10 mouse cellular contexts compared by ENCODE assay signal in genomic region chr11:69134622-69134968, GRCm38 (mm10). TPM values are rescaled to one million over a fixed set of nuclear protein-coding genes. Genes with fewer than 3 reads are reported as not detected.
DNase-seq lines count a peak whose midpoint lies in the region; ATAC-seq and TF ChIP-seq lines count a peak whose summit lies in the region.
"Had no signal": no experiment of that assay in that cellular context is flagged by ENCODE, and none has a peak within 500 bp of the region (broad histone marks: within the 10 kb centered on the region; RNA-seq: fewer than 3 reads in every experiment).

No protein-coding gene starts in this region.

- TF ChIP-seq POLR2A in testis, adult 2 months (IDR thresholded peaks at IDR 0.05; ENCODE audit: control insufficient read depth, low read depth, low read length) = no peak

- no peak overlapping the region; the same call in 1 of the 2 replicates for H3K9ac ChIP-seq in liver, embryonic 14.5 days (replicated peaks)

- DNase-seq in heart, embryonic 10.5 days (ENCODE audit: low spot score) = no peak
- no peak for DNase-seq in heart, postnatal 25 days (ENCODE audit: low spot score)
- no peak for DNase-seq in testis, postnatal 10 days (ENCODE audit: low spot score)
- DNase-seq in liver, embryonic 14.5 days (ENCODE audit: low read depth in 3 of 3, low spot score in 3 of 3) = no peak
- DNase-seq in T-cell, adult 2 months (ENCODE audit: low spot score) = no peak
- no peak for DNase-seq in frontal cortex, postnatal 14 days (ENCODE audit: low spot score in 2 of 2)

- no peak for TF ChIP-seq CTCF in testis, adult 2 months (IDR thresholded peaks at IDR 0.05; ENCODE audit: control insufficient read depth, insufficient read depth, insufficient replicate concordance, low read depth, low read length)
- TF ChIP-seq CTCF in liver, embryonic 14.5 days (IDR thresholded peaks at IDR 0.05; ENCODE audit: low read depth) = no peak

- H3K36me3 ChIP-seq in heart, embryonic 10.5 days = no peaks in the 10 kb centered on the region
- H3K36me3 ChIP-seq in testis, adult 2 months (ENCODE audit: control insufficient read depth, insufficient read depth, low read length) = no peaks in the 10 kb centered on the region
- no peaks in the 10 kb centered on the region for H3K36me3 ChIP-seq in liver, embryonic 14.5 days (replicated peaks; ENCODE audit: control insufficient read depth, insufficient read depth, low read depth)

- no peaks in the 10 kb centered on the region for H3K9me3 ChIP-seq in heart, embryonic 10.5 days
- no peaks in the 10 kb centered on the region for H3K9me3 ChIP-seq in liver, embryonic 14.5 days (ENCODE audit: control insufficient read depth, low read length)

- peak overlapping the region; percentile 64 for H3K4me3 ChIP-seq in heart, embryonic 10.5 days
- H3K4me3 ChIP-seq in testis, adult 2 months (ENCODE audit: control insufficient read depth, low read depth, low read length) = peak overlapping the region; percentile 42
- peak overlapping the region in 1 of 2 experiments; percentile 41; a peak in 1 of 4 replicates for H3K4me3 ChIP-seq in liver, embryonic 14.5 days (ENCODE audit: insufficient read depth in 1 of 2, low read depth in 2 of 2, low read length in 2 of 2)
- H3K4me3 ChIP-seq: myocyte had no signal

- intact Hi-C loops in heart, postnatal 25 days (cut with DNase I) = no loop called here

- H3K4me2 ChIP-seq in liver, embryonic 14.5 days (ENCODE audit: low read depth) = peak overlapping the region; percentile 68

- WGBS in heart, embryonic 10.5 days = 35% methylated on average over 8 of the region's 8 CpGs
- 49% methylated on average over 8 of the region's 8 CpGs for WGBS in liver, embryonic 14.5 days (ENCODE audit: insufficient replicate concordance)

- H3K4me1 ChIP-seq in heart, embryonic 10.5 days = peaks cover 13% of the 10 kb centered on the region
- peaks cover 8% of the 10 kb centered on the region for H3K4me1 ChIP-seq in testis, adult 2 months (ENCODE audit: control insufficient read depth, insufficient read depth, low read length)
- peaks cover 0 to 2% of the 10 kb centered on the region in 2 experiments; a peak in 2 of 4 replicates for H3K4me1 ChIP-seq in liver, embryonic 14.5 days (replicated peaks; ENCODE audit: control insufficient read depth in 2 of 2, insufficient read depth in 2 of 2, low read length in 1 of 2)

- no peak for ATAC-seq in liver, embryonic 14.5 days (ENCODE audit: insufficient read depth)
- no peak for ATAC-seq in megakaryocyte progenitor cell, adult 5-6 weeks (replicated peaks; ENCODE audit: poor library complexity)

- no peak for TF ChIP-seq EP300 in liver, embryonic 14.5 days (IDR thresholded peaks at IDR 0.05; ENCODE audit: low read depth)

- H3K27me3 ChIP-seq in heart, embryonic 10.5 days (ENCODE audit: insufficient read depth, poor library complexity, severe bottlenecking) = peaks cover 32% of the 10 kb centered on the region
- no peaks in the 10 kb centered on the region for H3K27me3 ChIP-seq in testis, adult 2 months (ENCODE audit: control insufficient read depth, insufficient read depth, low read length)
- H3K27me3 ChIP-seq in liver, embryonic 14.5 days (ENCODE audit: control insufficient read depth, insufficient read depth, low read length) = no peaks in the 10 kb centered on the region

- H3K27ac ChIP-seq in heart, embryonic 10.5 days = peak overlapping the region; percentile 57; the same call in 1 of the 2 replicates
- H3K27ac ChIP-seq in testis, adult 2 months (ENCODE audit: control insufficient read depth, insufficient read depth, low read depth, low read length) = no peak overlapping the region
- H3K27ac ChIP-seq in liver, embryonic 14.5 days = no peak overlapping the region

RNA-seq across cellular contexts. Expression of gene Aloxe3, which starts 8.9 kb away (rescaled TPM):
- polyA plus RNA-seq in heart, embryonic 10.5 days (2016; fragmentation: Nextera tagmentation; extraction: Ambion mirVana) = 0.16 and 0.25 TPM in 2 replicates
- not detected for total RNA-seq in heart, postnatal 25 days (2021)
- 6.1 and 7.0 TPM in 2 replicates for polyA plus RNA-seq in testis, adult 2 months (2012; rRNA removed)
- polyA plus RNA-seq in liver, embryonic 14.5 days (2012; rRNA removed) = 0.05 and 0.38 TPM in 2 replicates
- polyA plus RNA-seq in liver, embryonic 14.5 days (2014; fragmentation: Nextera tagmentation; extraction: Ambion mirVana) = 0.15 TPM in 1 of 2 replicates, not detected in the other
- not detected in 2 replicates for total RNA-seq in megakaryocyte progenitor cell, adult 5-6 weeks (2015)
- not detected in 2 replicates for total RNA-seq in megakaryocyte progenitor cell, adult 5-6 weeks (2017)
- total RNA-seq: gastrocnemius, postnatal 25 days had no signal

RNA-seq across cellular contexts. Expression of gene 9130213A22Rik, which starts 12.2 kb away (rescaled TPM):
- polyA plus RNA-seq in heart, embryonic 10.5 days (2016; fragmentation: Nextera tagmentation; extraction: Ambion mirVana) = 0.16 and 0.17 TPM in 2 replicates
- under 1 TPM in 1 of 2 experiments, not detected in 1; 0.21 TPM for total RNA-seq in heart, postnatal 25 days (2021)
- 0.24 and 0.28 TPM in 2 replicates for polyA plus RNA-seq in testis, adult 2 months (2012; rRNA removed)
- polyA plus RNA-seq in liver, embryonic 14.5 days (2012; rRNA removed) = 0.05 and 0.08 TPM in 2 replicates
- not detected in 2 replicates for polyA plus RNA-seq in liver, embryonic 14.5 days (2014; fragmentation: Nextera tagmentation; extraction: Ambion mirVana)
- total RNA-seq in megakaryocyte progenitor cell, adult 5-6 weeks (2015) = not detected in 2 replicates
- not detected in 2 replicates for total RNA-seq in megakaryocyte progenitor cell, adult 5-6 weeks (2017)

RNA-seq across cellular contexts. Expression of gene Hes7, which starts 14.4 kb away (rescaled TPM):
- 0.60 and 0.63 TPM in 2 replicates for polyA plus RNA-seq in heart, embryonic 10.5 days (2016; fragmentation: Nextera tagmentation; extraction: Ambion mirVana)
- total RNA-seq in heart, postnatal 25 days (2021) = under 1 TPM in 1 of 2 experiments, not detected in 1; 0.14 TPM
- 0.17 TPM in 2 replicates for polyA plus RNA-seq in testis, adult 2 months (2012; rRNA removed)
- polyA plus RNA-seq in liver, embryonic 14.5 days (2012; rRNA removed) = 0.08 and 0.12 TPM in 2 replicates
- 0.05 TPM in 1 of 2 replicates, not detected in the other for polyA plus RNA-seq in liver, embryonic 14.5 days (2014; fragmentation: Nextera tagmentation; extraction: Ambion mirVana)
- total RNA-seq in megakaryocyte progenitor cell, adult 5-6 weeks (2015) = not detected in 2 replicates
- not detected in 2 replicates for total RNA-seq in megakaryocyte progenitor cell, adult 5-6 weeks (2017)
- total RNA-seq: gastrocnemius, postnatal 25 days had no signal

RNA-seq across cellular contexts. Expression of gene Alox12b, which starts 22.2 kb away (rescaled TPM):
- polyA plus RNA-seq in heart, embryonic 10.5 days (2016; fragmentation: Nextera tagmentation; extraction: Ambion mirVana) = not detected in 2 replicates
- not detected for total RNA-seq in heart, postnatal 25 days (2021)
- 0.29 and 0.49 TPM in 2 replicates for polyA plus RNA-seq in testis, adult 2 months (2012; rRNA removed)
- not detected in 2 replicates for polyA plus RNA-seq in liver, embryonic 14.5 days (2012; rRNA removed)
- not detected in 2 replicates for polyA plus RNA-seq in liver, embryonic 14.5 days (2014; fragmentation: Nextera tagmentation; extraction: Ambion mirVana)
- not detected in 2 replicates for total RNA-seq in megakaryocyte progenitor cell, adult 5-6 weeks (2015)
- total RNA-seq in megakaryocyte progenitor cell, adult 5-6 weeks (2017) = not detected in 2 replicates
- polyA plus RNA-seq: myocyte had no signal

RNA-seq across cellular contexts. Expression of gene Per1, which starts 39.6 kb away (rescaled TPM):
- 8.0 and 8.8 TPM in 2 replicates for polyA plus RNA-seq in heart, embryonic 10.5 days (2016; fragmentation: Nextera tagmentation; extraction: Ambion mirVana)
- 10 to 100 TPM; 32.3 to 61.0 TPM for total RNA-seq in heart, postnatal 25 days (2021)
- 103 and 106 TPM in 2 replicates for polyA plus RNA-seq in testis, adult 2 months (2012; rRNA removed)
- 1.8 and 1.9 TPM in 2 replicates for polyA plus RNA-seq in liver, embryonic 14.5 days (2012; rRNA removed)
- polyA plus RNA-seq in liver, embryonic 14.5 days (2014; fragmentation: Nextera tagmentation; extraction: Ambion mirVana) = 3.0 and 4.2 TPM in 2 replicates
- total RNA-seq in megakaryocyte progenitor cell, adult 5-6 weeks (2015) = 8.3 and 8.8 TPM in 2 replicates
- total RNA-seq in megakaryocyte progenitor cell, adult 5-6 weeks (2017) = 4.0 and 4.8 TPM in 2 replicates
